Mouse (Mus musculus): ENCODE data around the gene Rab15.
"Not testable (repeated sequence)": the region's sequence is repeated elsewhere in the genome, so short reads cannot be mapped to it uniquely, and the experiment has no call there.

Gene Rab15

DNA sequence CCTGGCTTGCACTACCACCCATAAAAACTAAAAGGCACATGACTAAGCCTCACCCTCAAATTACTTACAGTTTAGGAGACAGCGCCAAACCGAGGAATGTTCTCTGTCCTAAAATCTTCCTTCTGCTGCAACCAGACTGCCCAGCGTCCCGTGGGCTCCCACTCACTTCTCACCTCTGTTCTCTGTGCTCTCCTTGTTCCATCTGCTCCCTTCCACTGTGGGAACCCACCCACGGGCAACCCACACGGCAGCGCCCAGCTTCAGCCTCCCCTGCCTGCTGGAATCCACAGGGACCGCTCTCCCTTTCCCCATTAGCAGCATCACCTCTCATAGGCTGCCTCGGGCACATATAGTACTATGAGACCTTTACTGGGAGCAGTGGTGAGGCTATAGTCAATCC lies 3.8 kb downstream of the Rab15 start:
- no peak for DNase-seq (ENCODE audit: low read depth)

DNA sequence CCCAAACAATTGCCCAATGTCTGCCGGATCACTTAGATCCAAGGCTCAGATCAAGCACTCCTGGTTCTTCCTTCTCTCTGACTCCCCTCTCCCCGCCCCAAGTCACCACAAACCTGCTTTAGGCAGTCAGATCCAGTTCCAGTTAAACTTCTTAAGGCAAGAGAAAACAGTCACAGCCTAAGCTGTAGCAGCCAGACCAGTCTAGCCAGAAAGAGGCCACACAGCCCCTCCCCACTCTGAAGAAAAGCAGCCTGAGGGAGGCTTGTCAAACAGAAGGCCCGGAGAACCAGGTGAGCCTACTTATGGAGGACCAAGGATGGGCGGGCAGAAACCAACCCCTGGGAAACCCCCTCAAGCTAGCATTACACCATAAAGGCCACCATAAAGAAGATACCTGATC lies 4.6 kb downstream of the Rab15 start:
- no peak for DNase-seq (ENCODE audit: low read depth)

GRCm38 (mm10) chr12:76817176-76817575 lies 5.5 kb downstream of the Rab15 start:
- DNase-seq (ENCODE audit: low read depth): no peak

- no peak for DNase-seq (ENCODE audit: low read depth)
Observed at GRCm38 (mm10) chr12:76816720-76817119, 6.0 kb downstream of the Rab15 start.

GRCm38 (mm10) chr12:76814120-76814519 lies 8.6 kb downstream of the Rab15 start:
- DNase-seq (ENCODE audit: low read depth): no peak

GRCm38 (mm10) chr12:76813543-76813942 lies 9.2 kb downstream of the Rab15 start:
- peak; percentile 18 for DNase-seq (ENCODE audit: low read depth)

DNA sequence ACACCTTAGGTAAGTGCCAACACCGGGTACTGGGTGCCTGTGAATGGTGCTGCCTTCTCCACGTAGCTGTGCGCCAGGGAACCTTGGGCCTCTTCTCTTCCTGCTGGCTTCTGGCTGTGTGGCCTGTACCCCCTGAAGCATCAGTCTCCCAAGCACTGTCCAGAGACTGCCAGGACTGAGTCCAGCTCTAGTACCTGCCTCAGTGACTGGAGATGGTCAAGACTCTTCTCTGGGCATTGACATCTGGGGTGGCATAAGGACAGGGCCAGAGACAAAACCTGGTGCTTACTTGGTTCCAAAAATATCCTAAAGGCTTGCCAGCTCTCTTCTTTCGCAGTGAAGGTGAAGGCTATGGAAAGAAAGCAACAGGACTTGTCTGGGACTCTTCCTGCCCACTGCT lies 11.7 kb downstream of the Rab15 start:
- no peak for DNase-seq (ENCODE audit: low read depth)

DNA sequence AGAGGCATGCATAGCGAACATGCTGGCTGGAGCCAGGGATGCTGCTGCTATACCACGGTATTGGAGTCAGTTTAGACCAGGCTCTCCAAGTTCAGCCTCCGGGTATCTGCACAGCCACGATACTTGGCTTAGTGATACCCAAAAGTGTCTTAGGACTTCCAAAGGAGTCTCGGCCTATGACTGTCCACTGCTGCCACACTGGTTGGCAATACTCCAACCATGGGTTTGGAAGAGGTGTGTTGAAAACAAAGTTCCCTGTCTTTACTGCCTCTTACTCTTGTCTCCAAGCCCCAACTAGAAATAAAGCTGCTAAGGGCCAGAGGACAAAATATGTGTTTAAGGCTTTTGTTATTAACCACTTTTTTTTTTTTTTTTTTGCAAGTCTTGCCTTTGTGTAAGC lies 12.2 kb downstream of the Rab15 start:
- no peak for DNase-seq (ENCODE audit: low read depth)

- no peak for DNase-seq (ENCODE audit: low read depth)
Observed at GRCm38 (mm10) chr12:76807796-76808195, 14.9 kb downstream of the Rab15 start.

GRCm38 (mm10) chr12:76805056-76805811 lies 17.5 kb downstream of the Rab15 start:
- no peak for DNase-seq (ENCODE audit: low read depth)

- DNase-seq (ENCODE audit: low read depth): peak; percentile 62
Observed at GRCm38 (mm10) chr12:76803700-76804252, 18.9 kb downstream of the Rab15 start.

DNA sequence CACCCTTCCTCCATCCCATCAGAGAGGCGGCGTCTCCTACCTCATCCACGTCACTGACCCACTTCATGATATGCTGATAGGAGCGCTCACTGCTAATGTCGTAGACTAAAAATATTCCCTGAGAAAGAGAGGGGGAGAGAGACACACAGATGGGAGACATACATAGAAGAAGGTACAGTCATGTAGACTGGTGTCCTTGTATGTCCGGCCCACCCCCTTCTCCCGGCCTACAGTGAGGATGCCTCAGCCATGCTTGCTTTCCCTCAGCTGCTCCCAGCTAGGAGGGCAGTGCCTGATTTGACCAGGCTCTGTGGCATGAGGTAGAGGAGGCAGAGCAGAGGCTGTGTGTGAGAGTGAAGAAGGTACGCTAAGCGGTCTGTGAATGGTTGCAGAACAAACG lies 19.7 kb downstream of the Rab15 start:
- no peak for DNase-seq (ENCODE audit: low read depth)

- no peak for DNase-seq (ENCODE audit: low read depth)
Observed at GRCm38 (mm10) chr12:76798008-76798720, 24.5 kb downstream of the Rab15 start.

- no peak for DNase-seq (ENCODE audit: low read depth)
Observed at GRCm38 (mm10) chr12:76796938-76797539, 25.7 kb downstream of the Rab15 start.

DNA sequence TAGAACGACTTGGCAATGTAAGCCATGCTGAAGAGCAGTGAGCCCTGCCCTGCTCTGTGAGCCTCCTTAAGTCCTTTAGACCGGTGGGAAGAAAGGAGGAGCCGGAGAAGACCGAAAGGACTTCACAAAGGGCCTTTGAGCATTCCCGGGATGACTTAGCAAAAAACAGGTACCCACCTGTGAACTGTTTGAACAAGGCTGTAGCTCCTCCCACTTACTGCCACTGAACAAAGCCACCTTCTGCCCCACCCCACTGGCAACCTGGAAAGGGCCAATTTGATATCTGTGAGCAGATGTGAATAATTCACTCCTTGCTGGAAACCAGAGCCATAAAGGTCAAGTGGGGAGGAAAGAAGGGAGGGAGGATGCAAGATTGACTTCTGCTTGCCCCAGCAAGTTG lies 27.4 kb downstream of the Rab15 start, which contains the start of gene Gpx2:
Gpx2 (minus strand) TSS at position 205 of the 400 bp plus-strand sequence.
- no peak for DNase-seq (ENCODE audit: low read depth)

- DNase-seq (ENCODE audit: low read depth): not testable (repeated sequence)
Observed at GRCm38 (mm10) chr12:76792540-76792939, 30.2 kb downstream of the Rab15 start.

DNA sequence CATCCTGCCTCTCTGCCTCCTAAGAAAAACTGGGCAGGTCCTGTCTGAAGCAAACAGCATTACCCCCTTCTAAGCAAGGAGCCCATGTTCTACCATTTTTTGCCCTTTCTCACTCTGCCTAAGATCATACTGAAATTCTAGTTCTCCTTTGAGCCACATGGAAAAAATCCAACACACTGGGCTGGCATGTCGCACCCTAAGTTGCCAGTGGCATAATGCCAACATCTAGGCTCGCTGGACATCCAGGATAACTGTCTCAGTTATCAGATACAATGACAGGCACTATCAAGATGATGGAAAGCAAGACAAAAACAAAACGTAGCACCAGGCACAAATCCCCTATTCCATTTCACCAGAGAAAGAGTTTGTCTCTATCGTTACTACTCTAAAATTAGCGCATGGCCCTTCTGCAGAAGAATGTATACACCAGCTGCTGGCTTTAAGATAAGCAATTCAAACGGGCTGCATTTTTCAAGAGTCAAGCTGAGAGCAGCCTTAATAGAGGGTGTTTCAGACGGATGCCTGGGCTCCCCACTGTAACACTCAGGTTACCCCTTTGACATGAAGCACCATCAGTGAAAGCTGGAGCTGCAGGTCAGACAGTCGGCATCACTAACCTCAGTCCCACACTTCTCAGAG lies 32.1 kb downstream of the Rab15 start:
- DNase-seq (ENCODE audit: low read depth): no peak

DNA sequence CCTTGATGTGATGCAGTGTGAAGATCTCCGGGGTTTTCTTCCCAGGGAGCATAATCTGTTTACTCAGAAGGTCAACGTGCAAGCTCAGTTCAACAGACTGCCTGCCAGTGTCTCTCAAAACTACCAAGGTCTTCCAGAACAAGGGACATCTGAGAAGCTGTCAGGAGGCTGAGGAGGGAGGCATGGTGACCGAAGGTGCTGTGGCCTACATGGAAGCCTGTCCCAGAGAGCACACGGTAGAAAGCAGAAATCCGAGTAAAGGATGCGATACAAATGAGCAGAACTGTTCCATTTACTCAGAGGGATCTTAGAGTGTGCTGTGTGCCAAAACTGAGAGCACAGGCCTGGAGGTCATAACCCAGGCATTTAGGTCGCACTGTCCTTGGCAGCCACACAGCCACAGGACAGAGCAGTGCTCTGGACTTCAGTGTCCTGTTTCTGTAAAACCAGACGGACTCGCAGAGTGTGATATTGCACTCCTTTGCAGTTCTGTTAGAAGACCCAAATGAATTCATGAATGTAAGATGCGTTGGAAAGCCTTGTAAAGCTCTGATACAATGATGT lies 38.6 kb downstream of the Rab15 start:
- no peak for DNase-seq (ENCODE audit: low read depth)

DNA sequence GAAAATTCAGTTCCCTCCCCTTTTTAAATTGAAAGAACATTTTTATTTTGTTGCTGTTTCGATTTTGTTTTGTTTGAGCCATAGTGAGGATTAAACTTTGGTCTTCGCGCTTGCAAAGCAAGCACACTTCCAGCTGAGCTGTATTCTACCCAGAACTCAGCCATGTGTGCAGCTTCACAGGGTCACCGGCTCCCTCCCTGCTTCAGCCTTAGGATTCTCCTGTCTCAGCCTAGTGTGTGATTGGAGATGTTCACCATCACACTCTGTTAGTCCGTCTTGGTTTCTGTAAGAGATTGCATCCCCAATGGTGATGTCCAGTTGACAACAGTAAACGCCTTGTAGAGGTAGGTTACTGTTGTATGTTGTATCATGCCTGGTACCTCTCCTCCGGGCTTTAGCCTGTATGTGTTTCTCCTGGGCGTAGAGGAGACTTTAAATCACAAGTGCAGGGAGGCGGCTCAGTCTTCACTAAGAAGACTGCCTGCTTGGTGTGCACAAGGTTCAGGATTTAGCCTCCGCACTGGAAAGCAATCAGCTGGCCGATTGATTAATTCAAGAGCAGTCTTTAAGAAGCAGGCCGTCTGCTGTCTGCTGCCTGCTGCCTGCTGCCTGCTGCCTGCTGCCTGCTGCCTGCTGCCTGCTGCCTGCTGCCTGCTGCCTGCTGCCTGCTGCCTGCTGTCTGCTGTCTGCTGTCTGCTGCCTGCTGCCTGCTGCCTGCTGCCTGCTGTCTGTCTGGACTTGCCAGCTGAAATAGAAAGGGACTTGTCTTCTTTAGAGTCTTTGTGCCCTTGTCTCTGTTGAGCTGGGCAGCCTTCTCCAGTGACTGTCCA lies 41.9 kb downstream of the Rab15 start:
- no peak for DNase-seq (ENCODE audit: low read depth)

GRCm38 (mm10) chr12:76779951-76780350 lies 42.8 kb downstream of the Rab15 start:
- DNase-seq (ENCODE audit: low read depth): no peak

Data from 416B (cell line).